22 mouse cellular contexts compared by ENCODE assay signal in the genomic region with DNA sequence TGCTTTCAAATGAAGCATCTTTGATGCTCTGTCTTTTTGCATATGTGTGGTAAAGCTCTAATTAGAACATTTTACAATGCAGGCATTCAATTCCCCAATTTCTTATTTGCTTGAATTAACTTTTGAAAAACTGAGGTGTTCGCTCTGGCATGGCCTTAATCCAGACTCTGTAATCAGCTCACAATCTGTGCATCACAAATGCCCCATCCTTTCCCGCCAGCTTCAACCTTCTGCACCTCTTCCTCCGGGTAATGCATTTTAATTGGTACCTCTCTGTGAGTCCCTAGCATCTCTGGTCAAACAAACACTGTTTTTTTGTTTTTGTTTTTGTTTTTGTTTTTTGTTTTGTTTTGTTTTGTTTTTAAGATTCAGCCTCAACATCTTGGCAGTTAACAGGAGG.
DNase-seq lines count a peak whose midpoint lies in the region; ATAC-seq and TF ChIP-seq lines count a peak whose summit lies in the region.
"Had no signal": no experiment of that assay in that cellular context is flagged by ENCODE, and none has a peak within 500 bp of the region (broad histone marks: within the 10 kb centered on the region; RNA-seq: fewer than 3 reads in every experiment).

No protein-coding gene starts in this region.

- H3K9ac ChIP-seq in forebrain, embryonic 13.5 days, result no peak overlapping the region
- H3K9ac ChIP-seq in forebrain, postnatal 0 days, result no peak overlapping the region
- H3K9ac ChIP-seq in forebrain, embryonic 15.5 days (replicated peaks), result no peak overlapping the region
- no peak overlapping the region for H3K9ac ChIP-seq in forebrain, embryonic 12.5 days
- H3K9ac ChIP-seq: embryonic facial prominence, embryonic 13.5 days; embryonic facial prominence, embryonic 15.5 days had no signal

- TF ChIP-seq CTCF in forebrain, postnatal 0 days (IDR thresholded peaks at IDR 0.05; ENCODE audit: low read depth), result no peak
- no peak for TF ChIP-seq CTCF in layer of hippocampus, adult 2 months (conservative IDR thresholded peaks at IDR 0.05)
- no peak for TF ChIP-seq CTCF in embryonic fibroblast, embryonic 13.5 days (IDR thresholded peaks at IDR 0.05; ENCODE audit: borderline replicate concordance, insufficient read depth, low read length)

- no peaks in the 10 kb centered on the region for H3K36me3 ChIP-seq in forebrain, embryonic 13.5 days (ENCODE audit: poor library complexity, severe bottlenecking)
- H3K36me3 ChIP-seq in forebrain, postnatal 0 days (ENCODE audit: insufficient read depth), result no peaks in the 10 kb centered on the region
- H3K36me3 ChIP-seq in forebrain, embryonic 15.5 days, result no peaks in the 10 kb centered on the region
- no peaks in the 10 kb centered on the region for H3K36me3 ChIP-seq in forebrain, embryonic 12.5 days (replicated peaks)
- H3K36me3 ChIP-seq: embryonic facial prominence, embryonic 13.5 days; embryonic facial prominence, embryonic 15.5 days; G1E had no signal

- WGBS in forebrain, embryonic 13.5 days, result 51% methylated on average over 3 of the region's 3 CpGs
- WGBS in forebrain, postnatal 0 days, result 36% methylated on average over 3 of the region's 3 CpGs
- 37% methylated on average over 3 of the region's 3 CpGs for WGBS in forebrain, embryonic 15.5 days
- WGBS in forebrain, embryonic 12.5 days, result 44% methylated on average over 3 of the region's 3 CpGs

- no peak for TF ChIP-seq POLR2A in embryonic fibroblast, embryonic 13.5 days (IDR thresholded peaks at IDR 0.05; ENCODE audit: low read depth, low read length)

- H3K27me3 ChIP-seq in forebrain, embryonic 13.5 days, result no peaks in the 10 kb centered on the region
- no peaks in the 10 kb centered on the region for H3K27me3 ChIP-seq in forebrain, postnatal 0 days (ENCODE audit: insufficient read depth, low read length)
- no peaks in the 10 kb centered on the region for H3K27me3 ChIP-seq in forebrain, embryonic 15.5 days
- H3K27me3 ChIP-seq in forebrain, embryonic 12.5 days, result no peaks in the 10 kb centered on the region
- H3K27me3 ChIP-seq: CH12.LX; embryonic facial prominence, embryonic 13.5 days; embryonic facial prominence, embryonic 15.5 days; Patski had no signal

- peaks cover 10% of the 10 kb centered on the region for H3K4me1 ChIP-seq in forebrain, embryonic 13.5 days
- H3K4me1 ChIP-seq in forebrain, postnatal 0 days (ENCODE audit: insufficient read depth), result no peaks in the 10 kb centered on the region
- H3K4me1 ChIP-seq in forebrain, embryonic 15.5 days, result peaks cover 15% of the 10 kb centered on the region
- no peaks in the 10 kb centered on the region for H3K4me1 ChIP-seq in forebrain, embryonic 12.5 days
- peaks cover 10% of the 10 kb centered on the region for H3K4me1 ChIP-seq in embryonic fibroblast, embryonic 13.5 days (ENCODE audit: control insufficient read depth, insufficient read depth, low read length)
- H3K4me1 ChIP-seq: embryonic facial prominence, embryonic 15.5 days had no signal

- H3K9me3 ChIP-seq in forebrain, embryonic 13.5 days (replicated peaks), result 0 out of 2 replicates have a peak, but pooled peaks cover 3% of the 10 kb centered on the region
- H3K9me3 ChIP-seq in forebrain, postnatal 0 days (ENCODE audit: low read length), result no peaks in the 10 kb centered on the region
- no peaks in the 10 kb centered on the region for H3K9me3 ChIP-seq in forebrain, embryonic 15.5 days
- no peaks in the 10 kb centered on the region for H3K9me3 ChIP-seq in forebrain, embryonic 12.5 days
- H3K9me3 ChIP-seq: embryonic facial prominence, embryonic 13.5 days; G1E had no signal

- no peak overlapping the region for H3K4me2 ChIP-seq in forebrain, embryonic 13.5 days
- H3K4me2 ChIP-seq in forebrain, postnatal 0 days (ENCODE audit: low read depth), result no peak overlapping the region
- no peak overlapping the region for H3K4me2 ChIP-seq in forebrain, embryonic 15.5 days (replicated peaks)
- H3K4me2 ChIP-seq in forebrain, embryonic 12.5 days, result no peak overlapping the region
- H3K4me2 ChIP-seq: embryonic facial prominence, embryonic 13.5 days; embryonic facial prominence, embryonic 15.5 days had no signal

- DNase-seq in forebrain, postnatal 0 days, result no peak
- no peak for DNase-seq in layer of hippocampus, adult 2 months (ENCODE audit: low spot score in 2 of 2)
- no peak for DNase-seq in layer of hippocampus, adult 9-10 months (ENCODE audit: low spot score)
- no peak for DNase-seq in embryo, embryonic 11 days
- DNase-seq: adrenal gland, adult 8-10 months; adrenal gland, postnatal 14 days; adrenal gland, postnatal 36 days; B cell, adult 2 months; cerebellum, adult 11-12 months; cerebellum, adult 9-10 months; cerebellum, postnatal 25 days had no signal

- no peak overlapping the region for H3K27ac ChIP-seq in forebrain, embryonic 13.5 days
- no peak overlapping the region for H3K27ac ChIP-seq in forebrain, postnatal 0 days (ENCODE audit: low read depth, low read length)
- H3K27ac ChIP-seq in forebrain, embryonic 15.5 days (replicated peaks), result peak overlapping the region; percentile 72
- no peak overlapping the region for H3K27ac ChIP-seq in forebrain, embryonic 12.5 days
- H3K27ac ChIP-seq in layer of hippocampus, adult 2 months, result peak overlapping the region; percentile 11; the same call in 1 of the 2 replicates
- H3K27ac ChIP-seq in embryonic fibroblast, embryonic 13.5 days (ENCODE audit: insufficient read depth, low read length), result 0 out of 2 replicates have a peak overlapping the region, but pooled peaks have one; percentile 23
- H3K27ac ChIP-seq: embryonic facial prominence, embryonic 13.5 days; embryonic facial prominence, embryonic 15.5 days had no signal

- H3K4me3 ChIP-seq in forebrain, embryonic 13.5 days, result no peak overlapping the region
- H3K4me3 ChIP-seq in forebrain, postnatal 0 days (ENCODE audit: low read depth, low read length), result no peak overlapping the region
- H3K4me3 ChIP-seq in forebrain, embryonic 15.5 days, result no peak overlapping the region
- no peak overlapping the region for H3K4me3 ChIP-seq in forebrain, embryonic 12.5 days (replicated peaks)
- no peak overlapping the region for H3K4me3 ChIP-seq in layer of hippocampus, adult 2 months
- H3K4me3 ChIP-seq in embryonic fibroblast, embryonic 13.5 days (ENCODE audit: insufficient read depth, low read length), result no peak overlapping the region
- H3K4me3 ChIP-seq: embryonic facial prominence, embryonic 13.5 days; embryonic facial prominence, embryonic 15.5 days had no signal

- peak; percentile 69; the same call in 1 of the 2 replicates for ATAC-seq in forebrain, embryonic 13.5 days
- no peak for ATAC-seq in forebrain, postnatal 0 days
- ATAC-seq in forebrain, embryonic 15.5 days (replicated peaks), result peak; percentile 73
- ATAC-seq in forebrain, embryonic 12.5 days (ENCODE audit: low FRiP score), result no peak
- ATAC-seq: activated CD4-positive, CD25-positive, alpha-beta regulatory T cell, adult 4 months; CD4-positive, CD25-positive, alpha-beta regulatory T cell, adult 4 months; Patski had no signal

Comparison
In these comparisons a context has a peak if more than half of its experiments do, and no peak if none do; other contexts are left out.
1. ATAC-seq: peak in forebrain, embryonic 13.5 days (single experiment) and forebrain, embryonic 15.5 days (single experiment); none in forebrain, postnatal 0 days (single experiment) and forebrain, embryonic 12.5 days (single experiment).
2. H3K27ac ChIP-seq: peak in forebrain, embryonic 15.5 days (single experiment), layer of hippocampus, adult 2 months (single experiment) and embryonic fibroblast, embryonic 13.5 days (single experiment); none in forebrain, embryonic 13.5 days (single experiment), forebrain, postnatal 0 days (single experiment) and forebrain, embryonic 12.5 days (single experiment).